Comparison of ENCODE assay signal across 21 mouse cellular contexts in genomic region chr11:19194464-19194863, GRCm38 (mm10).
"Had no signal": no experiment of that assay in that cellular context is flagged by ENCODE, and none has a peak within 500 bp of the region (broad histone marks: within the 10 kb centered on the region; RNA-seq: fewer than 3 reads in every experiment).

No protein-coding gene starts in this region.

- DNase-seq: liver, postnatal 0 days; lung, adult 2 months; lung, postnatal 10 days; lung, postnatal 4 days; midbrain, embryonic 14.5 days; retina, postnatal 1 day; right cerebral cortex, adult 18-20 months; right cerebral cortex, postnatal 25 days; right cerebral cortex, postnatal 4 days; spleen, adult 18-20 months; thymus, adult 18-20 months; thymus, postnatal 14 days; thymus, postnatal 36 days had no signal

- H3K9ac ChIP-seq: liver, embryonic 15.5 days; liver, postnatal 0 days; lung, embryonic 15.5 days; midbrain, embryonic 12.5 days; neural tube, embryonic 13.5 days; neural tube, embryonic 15.5 days had no signal

- H3K27ac ChIP-seq: liver, embryonic 15.5 days; lung, embryonic 15.5 days; midbrain, embryonic 10.5 days; midbrain, embryonic 12.5 days; neural tube, embryonic 13.5 days; neural tube, embryonic 15.5 days had no signal

- ATAC-seq: liver, postnatal 0 days; midbrain, embryonic 16.5 days had no signal

- H3K4me1 ChIP-seq: liver, embryonic 15.5 days; lung, embryonic 15.5 days had no signal

- H3K27me3 ChIP-seq: liver, embryonic 15.5 days; lung, embryonic 15.5 days; neural tube, embryonic 13.5 days; neural tube, embryonic 15.5 days had no signal

- H3K4me3 ChIP-seq: liver, embryonic 15.5 days; lung, embryonic 15.5 days; midbrain, embryonic 10.5 days; midbrain, embryonic 12.5 days; myocyte; neural tube, embryonic 13.5 days; neural tube, embryonic 15.5 days had no signal

- H3K4me2 ChIP-seq: liver, embryonic 15.5 days; lung, embryonic 15.5 days; midbrain, embryonic 12.5 days; neural tube, embryonic 13.5 days; neural tube, embryonic 15.5 days had no signal

- H3K9me3 ChIP-seq: liver, embryonic 15.5 days; lung, embryonic 15.5 days; midbrain, embryonic 10.5 days; midbrain, embryonic 12.5 days; neural tube, embryonic 13.5 days; neural tube, embryonic 15.5 days had no signal

- H3K36me3 ChIP-seq: liver, embryonic 15.5 days; lung, embryonic 15.5 days; midbrain, embryonic 10.5 days; midbrain, embryonic 12.5 days; neural tube, embryonic 13.5 days; neural tube, embryonic 15.5 days had no signal
